Mouse (Mus musculus): ENCODE measurements at regions not wholly inside any gene's neighbourhood (a gene's known extent, or its start where the extent isn't known, plus 50 kb on each side); places are given as distances from the start of the nearest gene placed in this dataset.

GRCm38 (mm10) chr3:147153456-147153855, 301.3 kb downstream of the Ttll7 start:
- TF ChIP-seq CTCF (conservative IDR thresholded peaks at IDR 0.05; ENCODE audit: low read length) (no peak), POU5F1 (IDR thresholded peaks at IDR 0.05; ENCODE audit: borderline replicate concordance, low read length) (no peak)
